Mouse (Mus musculus): ENCODE data around the gene Rnase10. TPM values are rescaled to one million over a fixed set of nuclear protein-coding genes. Genes with fewer than 3 reads are reported as not detected.
A peak's percentile ranks its signal among the peaks of the same experiment; 100 is the strongest.

The Rnase10 gene
- polyA plus RNA-seq, 1 experiment from 2014 or later, result 0.33 TPM

DNA sequence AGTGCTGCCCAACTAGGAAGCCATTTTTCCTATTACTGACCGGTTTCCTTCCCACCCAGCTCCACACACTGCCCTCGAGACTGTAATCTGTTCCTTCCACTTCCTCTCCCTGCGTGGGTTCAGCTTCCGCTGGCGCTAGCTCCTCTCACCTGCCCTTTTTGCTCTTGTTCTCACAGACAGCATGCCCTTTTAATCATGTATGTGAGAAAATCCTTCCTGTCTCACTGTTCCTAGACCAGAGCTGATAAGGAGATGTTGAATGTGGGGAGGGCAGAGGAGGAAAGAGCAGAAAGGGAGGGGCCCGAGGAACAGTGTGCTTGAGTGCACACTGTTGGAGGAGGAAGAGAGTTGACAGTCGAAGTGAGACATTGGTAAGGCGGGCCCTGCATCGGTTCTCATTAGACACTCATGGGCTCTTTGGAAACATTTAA is 49.9 kb downstream of the Rnase10 start, which contains the start of gene Rnase12:
TSS of gene Rnase12 (minus strand) at position 261 of the 431 bp plus-strand sequence.
- H3K4me3 ChIP-seq (replicated peaks), result no peak within 1 kb of the TSS

More for the DNA sequence above, 49.9 kb downstream of the Rnase10 start, which contains the start of gene Rnase12:
- no peak within 1 kb of the TSS for H3K9ac ChIP-seq
- H3K9me3 ChIP-seq, result no peaks in the 10 kb centered on the region
- 56% methylated on average over 9 of the region's 9 CpGs for WGBS
- no peaks in the 10 kb centered on the region for H3K27me3 ChIP-seq (replicated peaks)
- peak within 1 kb of the TSS; percentile 19; the same call in 1 of the 2 replicates for H3K4me2 ChIP-seq (replicated peaks)
- H3K4me1 ChIP-seq (replicated peaks), result 0 out of 2 replicates have a peak, but pooled peaks cover 4% of the 10 kb centered on the region
- peak; percentile 83 for ATAC-seq
- 0 out of 2 replicates have a peak within 1 kb of the TSS, but pooled peaks have one; percentile 13 for H3K27ac ChIP-seq
- no peaks in the 10 kb centered on the region for H3K36me3 ChIP-seq

Other genes starting within 250 kb of the Rnase10 start
- gene Ttc5, start 222.2 kb upstream of the Rnase10 start, polyA plus RNA-seq (2015; fragmentation: Nextera tagmentation; extraction: Ambion mirVana), result 60.5 and 61.8 TPM in 2 replicates
- not detected in 2 replicates for gene Ccnb1ip1, start 200.0 kb upstream of the Rnase10 start, polyA plus RNA-seq (2015; fragmentation: Nextera tagmentation; extraction: Ambion mirVana)
- 57.1 and 59.2 TPM in 2 replicates for gene Parp2, start 199.9 kb upstream of the Rnase10 start, polyA plus RNA-seq (2015; fragmentation: Nextera tagmentation; extraction: Ambion mirVana)
- gene Tep1, start 137.2 kb upstream of the Rnase10 start, polyA plus RNA-seq (2015; fragmentation: Nextera tagmentation; extraction: Ambion mirVana), result 10.4 and 13.3 TPM in 2 replicates
- gene Klhl33, start 110.2 kb upstream of the Rnase10 start, polyA plus RNA-seq (2015; fragmentation: Nextera tagmentation; extraction: Ambion mirVana), result 0.23 and 0.29 TPM in 2 replicates
- gene Osgep, start 82.9 kb upstream of the Rnase10 start, polyA plus RNA-seq (2015; fragmentation: Nextera tagmentation; extraction: Ambion mirVana), result 134 and 136 TPM in 2 replicates
- gene Apex1, start 82.8 kb upstream of the Rnase10 start, polyA plus RNA-seq (2015; fragmentation: Nextera tagmentation; extraction: Ambion mirVana), result 236 and 265 TPM in 2 replicates
- 65.5 and 67.5 TPM in 2 replicates for gene Pip4p1, start 76.9 kb upstream of the Rnase10 start, polyA plus RNA-seq (2015; fragmentation: Nextera tagmentation; extraction: Ambion mirVana)
- gene Pnp, start 76.7 kb upstream of the Rnase10 start, polyA plus RNA-seq (2015; fragmentation: Nextera tagmentation; extraction: Ambion mirVana), result 96.6 and 99.1 TPM in 2 replicates
- not detected in 2 replicates for gene Gm49342, start 63.2 kb upstream of the Rnase10 start, polyA plus RNA-seq (2015; fragmentation: Nextera tagmentation; extraction: Ambion mirVana)
- 2.6 and 3.0 TPM in 2 replicates for gene Pnp2, start 51.8 kb upstream of the Rnase10 start, polyA plus RNA-seq (2015; fragmentation: Nextera tagmentation; extraction: Ambion mirVana)
- gene Rnase9, start 34.1 kb downstream of the Rnase10 start, polyA plus RNA-seq (2015; fragmentation: Nextera tagmentation; extraction: Ambion mirVana), result not detected in 2 replicates
- gene Rnase11, start 42.4 kb downstream of the Rnase10 start, polyA plus RNA-seq (2015; fragmentation: Nextera tagmentation; extraction: Ambion mirVana), result not detected in 2 replicates
- 0.48 and 0.68 TPM in 2 replicates for gene Rnase12, start 49.9 kb downstream of the Rnase10 start, polyA plus RNA-seq (2015; fragmentation: Nextera tagmentation; extraction: Ambion mirVana)
- not detected in 2 replicates for gene Olfr750, start 66.7 kb downstream of the Rnase10 start, polyA plus RNA-seq (2015; fragmentation: Nextera tagmentation; extraction: Ambion mirVana)
- 209 and 240 TPM in 2 replicates for gene Rnase4, start 83.3 kb downstream of the Rnase10 start, polyA plus RNA-seq (2015; fragmentation: Nextera tagmentation; extraction: Ambion mirVana)
- gene Ang, start 83.4 kb downstream of the Rnase10 start, polyA plus RNA-seq (2015; fragmentation: Nextera tagmentation; extraction: Ambion mirVana), result 51.6 and 73.0 TPM in 2 replicates
- gene Eddm3b, start 106.7 kb downstream of the Rnase10 start, polyA plus RNA-seq (2015; fragmentation: Nextera tagmentation; extraction: Ambion mirVana), result not detected in 2 replicates
- 1.3 and 2.0 TPM in 2 replicates for gene Rnase6, start 116.2 kb downstream of the Rnase10 start, polyA plus RNA-seq (2015; fragmentation: Nextera tagmentation; extraction: Ambion mirVana)
- 27.9 and 88.1 TPM in 2 replicates for gene Rnase1, start 139.0 kb downstream of the Rnase10 start, polyA plus RNA-seq (2015; fragmentation: Nextera tagmentation; extraction: Ambion mirVana)
- not detected in 2 replicates for gene Rnase2b, start 154.5 kb downstream of the Rnase10 start, polyA plus RNA-seq (2015; fragmentation: Nextera tagmentation; extraction: Ambion mirVana)
- not detected in 2 replicates for gene Ang2, start 191.4 kb downstream of the Rnase10 start, polyA plus RNA-seq (2015; fragmentation: Nextera tagmentation; extraction: Ambion mirVana)
- gene Ear14, start 195.6 kb downstream of the Rnase10 start, polyA plus RNA-seq (2015; fragmentation: Nextera tagmentation; extraction: Ambion mirVana), result not detected in 2 replicates
- not detected in 2 replicates for gene Rnase2a, start 248.4 kb downstream of the Rnase10 start, polyA plus RNA-seq (2015; fragmentation: Nextera tagmentation; extraction: Ambion mirVana)

All from intestine, embryonic 15.5 days (tissue).